Mouse (Mus musculus) myocyte (in vitro differentiated cells): ENCODE measurements around the gene Kctd3.

Experiments used
- CEBPB ChIP-seq: IDR thresholded peaks from 2 replicates; pipeline ENCODE4 v1.6.1; 2011; ENCODE audit warnings: mild to moderate bottlenecking, moderate library complexity; ENCODE audit not compliant: poor library complexity, insufficient read depth, severe bottlenecking
- E2F4 ChIP-seq: IDR thresholded peaks from one replicate; pipeline ENCODE4 v1.6.1; 2011; ENCODE audit warnings: mild to moderate bottlenecking, control low read depth, moderate library complexity; ENCODE audit not compliant: insufficient read depth
- MAX ChIP-seq: IDR thresholded peaks from one replicate; pipeline ENCODE4 v1.6.1; 2011; ENCODE audit warnings: low read depth, mild to moderate bottlenecking, control low read depth
- MYOG ChIP-seq, 3 experiments: IDR thresholded peaks; one replicate each; pipeline ENCODE4 v1.6.1; 2011; ENCODE audit warnings: control low read depth in 2 of 3, low read depth in 2 of 3, mild to moderate bottlenecking in 2 of 3; ENCODE audit not compliant: insufficient read length in 2 of 3, control insufficient read depth in 1 of 3, insufficient read depth in 1 of 3
- POLR2A ChIP-seq: IDR thresholded peaks from one replicate; pipeline ENCODE4 v1.6.1; 2011; ENCODE audit warnings: low read depth, mild to moderate bottlenecking, control low read depth, moderate library complexity; ENCODE audit not compliant: insufficient read length
- POLR2AphosphoS2 ChIP-seq: IDR thresholded peaks from one replicate; pipeline ENCODE4 v1.6.1; 2011; ENCODE audit warnings: low read depth, control low read depth; ENCODE audit not compliant: insufficient read length
- TCF12 ChIP-seq: IDR thresholded peaks from one replicate; pipeline ENCODE4 v1.6.1; 2011; ENCODE audit warnings: mild to moderate bottlenecking, control low read depth; ENCODE audit not compliant: poor library complexity, insufficient read depth, severe bottlenecking

DNA sequence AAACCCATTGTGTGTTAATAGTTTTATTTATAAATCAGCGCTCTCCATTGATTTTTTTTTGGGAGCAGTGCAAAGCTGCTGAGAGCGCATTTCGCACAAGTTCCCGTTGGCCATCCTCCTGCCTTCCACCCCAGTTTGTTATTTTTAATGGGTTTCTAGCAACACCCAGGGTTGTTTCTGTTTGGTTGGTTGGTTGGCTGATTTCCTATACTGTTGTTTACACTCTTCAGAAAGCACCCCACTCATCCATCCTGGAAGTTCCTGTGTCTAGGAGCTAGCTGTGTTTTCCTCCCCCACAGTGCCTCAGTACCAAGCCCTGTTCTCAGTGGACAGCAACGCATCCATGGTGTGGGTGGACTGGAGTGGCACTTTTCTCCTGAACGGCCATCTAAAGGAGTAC lies 56.5 kb downstream of the Kctd3 start:
- TF ChIP-seq POLR2A (no peak), MAX (no peak), CEBPB (no peak), MYOG (IDR thresholded peaks at IDR 0.05; ENCODE audit: control insufficient read depth in 1 of 3, insufficient read depth in 1 of 3, insufficient read length in 2 of 3, low read depth in 2 of 3) (no peak), E2F4 (no peak), TCF12 (no peak), POLR2AphosphoS2 (no peak)
